Mouse (Mus musculus): ENCODE data around the gene Toporsl. TPM values are rescaled to one million over a fixed set of nuclear protein-coding genes. Genes with fewer than 3 reads are reported as not detected.

Gene Toporsl
- not detected in 2 replicates for polyA plus RNA-seq (2014; fragmentation: Nextera tagmentation; extraction: Ambion mirVana)

GRCm38 (mm10) chr4:52595927-52596326 is at the start of gene Toporsl:
Toporsl (plus strand) TSS chr4:52596274.
- H3K4me2 ChIP-seq, result no peak within 1 kb of the TSS
- no peaks in the 10 kb centered on the region for H3K27me3 ChIP-seq (ENCODE audit: control insufficient read depth, insufficient read depth, low read length)
- H3K4me1 ChIP-seq (ENCODE audit: control insufficient read depth, insufficient read depth, low read length), result no peaks in the 10 kb centered on the region
- no peak within 1 kb of the TSS for H3K9ac ChIP-seq (ENCODE audit: low read depth, low read length)
- no peak within 1 kb of the TSS for H3K4me3 ChIP-seq (ENCODE audit: low read depth, low read length)
- 68% methylated on average over 2 of the region's 2 CpGs for WGBS (ENCODE audit: insufficient replicate concordance)
- H3K36me3 ChIP-seq (ENCODE audit: control insufficient read depth, insufficient read depth, low read length), result no peaks in the 10 kb centered on the region
- no peaks in the 10 kb centered on the region for H3K9me3 ChIP-seq (replicated peaks; ENCODE audit: control insufficient read depth, low read length)
- no peak for ATAC-seq (replicated peaks; ENCODE audit: insufficient number of reproducible peaks, low FRiP score, low TSS enrichment)
- no peak within 1 kb of the TSS for H3K27ac ChIP-seq (ENCODE audit: low read depth, low read length)

GRCm38 (mm10) chr4:52557672-52558071 is 38.4 kb upstream of the Toporsl start:
- no peak for ATAC-seq (replicated peaks; ENCODE audit: insufficient number of reproducible peaks, low FRiP score, low TSS enrichment)
- H3K27me3 ChIP-seq (ENCODE audit: control insufficient read depth, insufficient read depth, low read length), result no peaks in the 10 kb centered on the region
- H3K4me1 ChIP-seq (ENCODE audit: control insufficient read depth, insufficient read depth, low read length), result no peaks in the 10 kb centered on the region
- no peak overlapping the region for H3K4me2 ChIP-seq
- WGBS (ENCODE audit: insufficient replicate concordance), result 64% methylated on average over 1 of the region's 1 CpGs
- no peak overlapping the region for H3K4me3 ChIP-seq (ENCODE audit: low read depth, low read length)
- no peaks in the 10 kb centered on the region for H3K36me3 ChIP-seq (ENCODE audit: control insufficient read depth, insufficient read depth, low read length)
- H3K9ac ChIP-seq (ENCODE audit: low read depth, low read length), result no peak overlapping the region
- H3K9me3 ChIP-seq (replicated peaks; ENCODE audit: control insufficient read depth, low read length), result no peaks in the 10 kb centered on the region
- no peak overlapping the region for H3K27ac ChIP-seq (ENCODE audit: low read depth, low read length)

GRCm38 (mm10) chr4:52558080-52558479 is 38.0 kb upstream of the Toporsl start:
- no peak overlapping the region for H3K4me3 ChIP-seq (ENCODE audit: low read depth, low read length)
- no peaks in the 10 kb centered on the region for H3K27me3 ChIP-seq (ENCODE audit: control insufficient read depth, insufficient read depth, low read length)
- no peaks in the 10 kb centered on the region for H3K36me3 ChIP-seq (ENCODE audit: control insufficient read depth, insufficient read depth, low read length)
- 34% methylated on average over 1 of the region's 1 CpGs for WGBS (ENCODE audit: insufficient replicate concordance)
- H3K27ac ChIP-seq (ENCODE audit: low read depth, low read length), result no peak overlapping the region
- H3K4me1 ChIP-seq (ENCODE audit: control insufficient read depth, insufficient read depth, low read length), result no peaks in the 10 kb centered on the region
- ATAC-seq (replicated peaks; ENCODE audit: insufficient number of reproducible peaks, low FRiP score, low TSS enrichment), result no peak
- no peaks in the 10 kb centered on the region for H3K9me3 ChIP-seq (replicated peaks; ENCODE audit: control insufficient read depth, low read length)
- no peak overlapping the region for H3K9ac ChIP-seq (ENCODE audit: low read depth, low read length)
- no peak overlapping the region for H3K4me2 ChIP-seq

- H3K4me3 ChIP-seq (ENCODE audit: low read depth, low read length), result no peak overlapping the region
- no peaks in the 10 kb centered on the region for H3K4me1 ChIP-seq (ENCODE audit: control insufficient read depth, insufficient read depth, low read length)
- ATAC-seq (replicated peaks; ENCODE audit: insufficient number of reproducible peaks, low FRiP score, low TSS enrichment), result no peak
- H3K36me3 ChIP-seq (ENCODE audit: control insufficient read depth, insufficient read depth, low read length), result no peaks in the 10 kb centered on the region
- no peak overlapping the region for H3K9ac ChIP-seq (ENCODE audit: low read depth, low read length)
- 78% methylated on average over 1 of the region's 1 CpGs for WGBS (ENCODE audit: insufficient replicate concordance)
- no peak overlapping the region for H3K27ac ChIP-seq (ENCODE audit: low read depth, low read length)
- no peaks in the 10 kb centered on the region for H3K27me3 ChIP-seq (ENCODE audit: control insufficient read depth, insufficient read depth, low read length)
- no peak overlapping the region for H3K4me2 ChIP-seq
- no peaks in the 10 kb centered on the region for H3K9me3 ChIP-seq (replicated peaks; ENCODE audit: control insufficient read depth, low read length)
Observed at GRCm38 (mm10) chr4:52563859-52564258, 32.2 kb upstream of the Toporsl start.

GRCm38 (mm10) chr4:52586194-52586734 is 9.8 kb upstream of the Toporsl start:
- Histone ChIP-seq H3K9ac (ENCODE audit: low read depth, low read length) (no peak overlapping the region), H3K27ac (ENCODE audit: low read depth, low read length) (no peak overlapping the region), H3K4me3 (ENCODE audit: low read depth, low read length) (no peak overlapping the region), H3K27me3 (ENCODE audit: control insufficient read depth, insufficient read depth, low read length) (no peaks in the 10 kb centered on the region), H3K4me2 (no peak overlapping the region), H3K36me3 (ENCODE audit: control insufficient read depth, insufficient read depth, low read length) (no peaks in the 10 kb centered on the region), H3K9me3 (replicated peaks; ENCODE audit: control insufficient read depth, low read length) (no peaks in the 10 kb centered on the region), H3K4me1 (ENCODE audit: control insufficient read depth, insufficient read depth, low read length) (no peaks in the 10 kb centered on the region)
- WGBS (ENCODE audit: insufficient replicate concordance), result 76% methylated on average over 6 of the region's 6 CpGs
- ATAC-seq (replicated peaks; ENCODE audit: insufficient number of reproducible peaks, low FRiP score, low TSS enrichment), result no peak

GRCm38 (mm10) chr4:52593821-52594356 is 2.2 kb upstream of the Toporsl start:
- WGBS (ENCODE audit: insufficient replicate concordance), result 74% methylated on average over 4 of the region's 4 CpGs
- Histone ChIP-seq H3K4me1 (ENCODE audit: control insufficient read depth, insufficient read depth, low read length) (no peaks in the 10 kb centered on the region), H3K27ac (ENCODE audit: low read depth, low read length) (no peak overlapping the region), H3K9ac (ENCODE audit: low read depth, low read length) (no peak overlapping the region), H3K4me3 (ENCODE audit: low read depth, low read length) (no peak overlapping the region), H3K36me3 (ENCODE audit: control insufficient read depth, insufficient read depth, low read length) (no peaks in the 10 kb centered on the region), H3K4me2 (no peak overlapping the region), H3K27me3 (ENCODE audit: control insufficient read depth, insufficient read depth, low read length) (no peaks in the 10 kb centered on the region), H3K9me3 (replicated peaks; ENCODE audit: control insufficient read depth, low read length) (no peaks in the 10 kb centered on the region)
- ATAC-seq (replicated peaks; ENCODE audit: insufficient number of reproducible peaks, low FRiP score, low TSS enrichment), result no peak

GRCm38 (mm10) chr4:52594632-52595031 is 1.4 kb upstream of the Toporsl start:
- 85% methylated on average over 13 of the region's 13 CpGs for WGBS (ENCODE audit: insufficient replicate concordance)
- no peak overlapping the region for H3K9ac ChIP-seq (ENCODE audit: low read depth, low read length)
- no peak overlapping the region for H3K27ac ChIP-seq (ENCODE audit: low read depth, low read length)
- ATAC-seq (replicated peaks; ENCODE audit: insufficient number of reproducible peaks, low FRiP score, low TSS enrichment), result no peak
- H3K27me3 ChIP-seq (ENCODE audit: control insufficient read depth, insufficient read depth, low read length), result no peaks in the 10 kb centered on the region
- no peak overlapping the region for H3K4me2 ChIP-seq
- H3K36me3 ChIP-seq (ENCODE audit: control insufficient read depth, insufficient read depth, low read length), result no peaks in the 10 kb centered on the region
- H3K4me1 ChIP-seq (ENCODE audit: control insufficient read depth, insufficient read depth, low read length), result no peaks in the 10 kb centered on the region
- no peak overlapping the region for H3K4me3 ChIP-seq (ENCODE audit: low read depth, low read length)
- no peaks in the 10 kb centered on the region for H3K9me3 ChIP-seq (replicated peaks; ENCODE audit: control insufficient read depth, low read length)

GRCm38 (mm10) chr4:52598180-52598881 is 2.3 kb downstream of the Toporsl start:
- Histone ChIP-seq H3K27ac (ENCODE audit: low read depth, low read length) (no peak overlapping the region), H3K36me3 (ENCODE audit: control insufficient read depth, insufficient read depth, low read length) (no peaks in the 10 kb centered on the region), H3K4me2 (no peak overlapping the region), H3K4me1 (ENCODE audit: control insufficient read depth, insufficient read depth, low read length) (no peaks in the 10 kb centered on the region), H3K9ac (ENCODE audit: low read depth, low read length) (no peak overlapping the region), H3K9me3 (replicated peaks; ENCODE audit: control insufficient read depth, low read length) (no peaks in the 10 kb centered on the region), H3K4me3 (ENCODE audit: low read depth, low read length) (no peak overlapping the region), H3K27me3 (ENCODE audit: control insufficient read depth, insufficient read depth, low read length) (no peaks in the 10 kb centered on the region)
- no peak for ATAC-seq (replicated peaks; ENCODE audit: insufficient number of reproducible peaks, low FRiP score, low TSS enrichment)
- 67% methylated on average over 7 of the region's 7 CpGs for WGBS (ENCODE audit: insufficient replicate concordance)

GRCm38 (mm10) chr4:52606923-52607322 is 10.8 kb downstream of the Toporsl start:
- ATAC-seq (replicated peaks; ENCODE audit: insufficient number of reproducible peaks, low FRiP score, low TSS enrichment), result no peak
- Histone ChIP-seq H3K27me3 (ENCODE audit: control insufficient read depth, insufficient read depth, low read length) (no peaks in the 10 kb centered on the region), H3K4me2 (no peak overlapping the region), H3K9me3 (replicated peaks; ENCODE audit: control insufficient read depth, low read length) (no peaks in the 10 kb centered on the region), H3K27ac (ENCODE audit: low read depth, low read length) (no peak overlapping the region), H3K9ac (ENCODE audit: low read depth, low read length) (no peak overlapping the region), H3K4me1 (ENCODE audit: control insufficient read depth, insufficient read depth, low read length) (no peaks in the 10 kb centered on the region), H3K4me3 (ENCODE audit: low read depth, low read length) (no peak overlapping the region), H3K36me3 (ENCODE audit: control insufficient read depth, insufficient read depth, low read length) (no peaks in the 10 kb centered on the region)
- WGBS (ENCODE audit: insufficient replicate concordance), result 57% methylated on average over 3 of the region's 3 CpGs
